Mouse (Mus musculus): ENCODE results near the gene Hydin.

DNA sequence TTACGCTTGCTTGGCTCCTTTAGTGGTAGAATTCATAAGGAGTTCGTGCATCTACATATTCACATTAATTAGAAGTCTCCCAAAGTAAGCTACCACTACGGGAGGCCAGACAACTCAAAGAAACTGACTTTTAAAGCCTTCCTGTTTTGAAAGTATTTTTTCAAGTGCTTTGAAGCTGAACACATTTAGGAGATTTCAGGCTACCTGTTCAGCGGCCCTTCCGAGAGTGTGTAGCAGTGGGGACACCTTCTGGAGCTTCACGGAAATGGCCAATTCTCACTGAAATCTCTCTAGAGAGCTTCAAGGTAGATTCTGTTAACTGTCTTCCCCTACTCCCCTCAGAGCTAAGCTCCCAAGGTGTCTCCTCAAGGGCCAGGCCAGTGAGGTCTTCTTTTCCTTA lies 211.8 kb downstream of the Hydin start:
- TF ChIP-seq EP300 (IDR thresholded peaks at IDR 0.05; ENCODE audit: low read depth in 1 of 2, low read length in 2 of 2) (no peak), MAX (IDR thresholded peaks at IDR 0.05; ENCODE audit: low read length) (no peak), TAL1 (IDR thresholded peaks at IDR 0.05; ENCODE audit: low read length) (no peak), POLR2AphosphoS2 (IDR thresholded peaks at IDR 0.05; ENCODE audit: low read length) (no peak), BHLHE40 (IDR thresholded peaks at IDR 0.05; ENCODE audit: borderline replicate concordance, low read depth, low read length) (no peak), POLR2A (IDR thresholded peaks at IDR 0.05; ENCODE audit: control insufficient read depth in 1 of 2, insufficient read depth in 1 of 2, low read depth in 1 of 2, low read length in 2 of 2, poor library complexity in 1 of 2) (no peak), USF1 (IDR thresholded peaks at IDR 0.05; ENCODE audit: low read depth, low read length) (no peak), TBP (IDR thresholded peaks at IDR 0.05; ENCODE audit: low read depth, low read length) (no peak), MEF2A (IDR thresholded peaks at IDR 0.05; ENCODE audit: extremely low read depth, insufficient replicate concordance, low read depth, low read length, poor library complexity, severe bottlenecking) (no peak), SMC3 (IDR thresholded peaks at IDR 0.05; ENCODE audit: low read depth, low read length) (no peak), CTCF (IDR thresholded peaks at IDR 0.05 in 2 of 3, conservative IDR thresholded peaks at IDR 0.05 in 1 of 3; ENCODE audit: control insufficient read depth in 1 of 3, insufficient read depth in 1 of 3, low read depth in 2 of 3, low read length in 3 of 3, poor library complexity in 1 of 3, severe bottlenecking in 1 of 3) (no peak)

Data from MEL (cell line).